Mouse (Mus musculus) kidney, embryonic 14.5 days (tissue): ENCODE measurements around the gene Sh3pxd2b. TPM values are rescaled to one million over a fixed set of nuclear protein-coding genes. Genes with fewer than 3 reads are reported as not detected.
A peak's percentile ranks its signal among the peaks of the same experiment; 100 is the strongest.

ENCODE experiments used
- ATAC-seq: fragments of 200-750 bp; cut with Nextera tagmentation; 2 replicates; pipeline ENCODE4 v1.8.0; 2017; ENCODE audit warnings: moderate number of reproducible peaks, mild to moderate bottlenecking, moderate TSS enrichment, moderate library complexity; ENCODE audit not compliant: low FRiP score, low TSS enrichment
- H3K27ac ChIP-seq: fragments of 300-500 bp; sonication (generic); 2 replicates; pipeline ENCODE4 v1.5.1; 2014; ENCODE audit warnings: low read depth, mild to moderate bottlenecking, low read length, moderate library complexity, mixed read lengths
- H3K27me3 ChIP-seq: fragments of 300-500 bp; sonication (generic); 2 replicates; pipeline ENCODE4 v1.6.1; 2014; ENCODE audit warnings: mild to moderate bottlenecking, low read length; ENCODE audit not compliant: control insufficient read depth, insufficient read depth
- H3K36me3 ChIP-seq: fragments of 300-500 bp; sonication (generic); 2 replicates; pipeline ENCODE4 v1.6.1; 2014; ENCODE audit warnings: low read length, mixed read lengths; ENCODE audit not compliant: control insufficient read depth, insufficient read depth
- H3K4me1 ChIP-seq: fragments of 300-500 bp; sonication (generic); 2 replicates; pipeline ENCODE4 v1.6.1; 2014; ENCODE audit warnings: low read length, mixed read lengths; ENCODE audit not compliant: control insufficient read depth, insufficient read depth
- H3K4me2 ChIP-seq: fragments of 300-500 bp; sonication (generic); replicated peaks from 2 replicates; pipeline ENCODE4 v1.6.1; 2014; ENCODE audit warnings: low read depth, mild to moderate bottlenecking, low read length
- H3K4me3 ChIP-seq: fragments of 300-500 bp; sonication (generic); 2 replicates; pipeline ENCODE4 v1.5.1; 2014; ENCODE audit warnings: mild to moderate bottlenecking, low read length
- H3K9ac ChIP-seq: fragments of 300-500 bp; sonication (generic); 2 replicates; pipeline ENCODE4 v1.6.1; 2014; ENCODE audit warnings: low read depth, mild to moderate bottlenecking, low read length, moderate library complexity
- H3K9me3 ChIP-seq: fragments of 300-500 bp; sonication (generic); 2 replicates; pipeline ENCODE4 v1.6.1; 2016; ENCODE audit warnings: low read length; ENCODE audit not compliant: control insufficient read depth
- WGBS: fragments of 180-500 bp; shearing (Covaris S2); extraction: QIAGEN DNeasy Blood & Tissue Kit; methylation state at CpG from one replicate; pipeline ENCODE4 v1.1.7; 2014; 5-methylcytosine and 5-hydroxymethylcytosine counted together
- polyA plus RNA-seq: library from polyadenylated mRNA; unstranded; fragments of >200 nt; fragmentation: Nextera tagmentation; extraction: Ambion mirVana; gene quantifications from 2 replicates; pipeline ENCODE4 v1.2.1, GENCODE M21; 2014

The Sh3pxd2b gene
- polyA plus RNA-seq, 1 experiment from 2014 or later = 25.2 TPM

DNA sequence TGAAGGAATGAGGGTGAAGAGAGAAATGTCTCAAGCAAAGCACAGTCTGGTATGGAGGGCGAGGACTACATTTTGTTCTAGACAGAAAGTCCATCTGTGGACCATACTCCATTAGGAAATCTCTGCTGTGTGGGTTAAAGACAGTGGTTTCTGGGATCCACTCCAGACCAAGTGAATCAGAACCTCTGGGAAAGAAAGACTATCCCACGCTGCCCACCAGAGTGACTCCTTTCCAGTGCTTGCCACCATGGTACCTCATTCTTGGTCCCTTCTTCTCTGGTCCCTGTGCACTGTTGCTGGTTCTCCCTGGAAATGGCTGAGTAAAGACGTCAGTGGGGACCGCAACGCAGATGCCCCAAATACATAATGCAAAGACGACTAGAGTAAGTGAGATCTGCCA is 103.7 kb downstream of the Sh3pxd2b start:
- H3K9me3 ChIP-seq = no peaks in the 10 kb centered on the region
- no peaks in the 10 kb centered on the region for H3K36me3 ChIP-seq
- H3K4me2 ChIP-seq = no peak overlapping the region
- no peaks in the 10 kb centered on the region for H3K27me3 ChIP-seq
- 87% methylated on average over 6 of the region's 6 CpGs for WGBS
- peaks cover under 1% of the 10 kb centered on the region for H3K4me1 ChIP-seq
- no peak overlapping the region for H3K4me3 ChIP-seq
- ATAC-seq = no peak
- H3K27ac ChIP-seq = no peak overlapping the region
- H3K9ac ChIP-seq = no peak overlapping the region

DNA sequence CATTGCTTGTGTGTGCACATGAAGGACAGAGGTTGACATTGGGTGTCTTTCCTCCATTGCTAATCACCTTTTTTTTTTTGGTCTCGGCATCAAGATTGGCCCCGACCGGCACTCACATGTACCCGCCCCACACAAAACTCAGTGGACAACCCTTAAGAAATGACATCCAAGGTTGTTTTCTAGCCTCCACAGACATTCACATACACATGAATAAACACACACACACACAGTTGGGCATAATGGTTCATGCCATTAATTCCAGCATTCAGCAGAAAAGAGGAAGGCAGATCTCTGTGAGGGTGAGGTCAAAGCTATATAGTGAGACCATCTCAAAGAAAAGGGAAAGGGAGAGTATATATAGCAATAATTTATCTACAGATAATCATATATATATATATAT is 105.1 kb downstream of the Sh3pxd2b start:
- no peak for ATAC-seq
- Histone ChIP-seq H3K4me2 (no peak overlapping the region), H3K27ac (no peak overlapping the region), H3K9ac (no peak overlapping the region), H3K4me3 (no peak overlapping the region), H3K9me3 (no peaks in the 10 kb centered on the region), H3K4me1 (peaks cover 4% of the 10 kb centered on the region), H3K27me3 (no peaks in the 10 kb centered on the region), H3K36me3 (no peaks in the 10 kb centered on the region)
- 91% methylated on average over 4 of the region's 4 CpGs for WGBS

DNA sequence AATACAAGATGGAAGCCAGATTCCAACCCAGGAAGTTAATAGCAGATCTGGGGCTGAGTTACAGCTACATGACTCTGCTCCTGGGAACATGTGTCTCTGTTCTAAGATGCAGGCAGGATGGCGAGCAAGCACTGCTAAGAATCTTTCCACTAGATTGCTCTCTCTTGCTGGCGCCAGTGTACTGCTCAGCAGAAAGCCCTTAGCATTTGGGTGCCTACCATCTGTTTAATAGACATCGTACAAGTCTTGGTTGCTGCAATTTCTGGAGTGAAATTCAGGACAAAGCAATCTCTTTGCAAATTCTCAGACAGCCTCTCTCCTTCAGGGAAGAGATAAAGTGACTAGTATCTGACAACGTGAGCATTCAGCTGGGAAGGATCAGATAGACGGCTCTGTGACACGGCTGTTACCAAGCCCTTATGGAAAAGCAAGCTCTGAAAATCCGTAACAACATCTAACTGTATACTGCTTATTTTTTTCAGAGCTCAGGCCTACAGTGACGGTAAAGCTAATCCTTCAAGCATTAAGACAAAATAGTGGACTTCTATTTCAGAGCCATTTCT is 105.8 kb downstream of the Sh3pxd2b start:
- Histone ChIP-seq H3K4me3 (no peak overlapping the region), H3K4me1 (peaks cover 4% of the 10 kb centered on the region), H3K27ac (no peak overlapping the region), H3K9ac (no peak overlapping the region), H3K36me3 (no peaks in the 10 kb centered on the region), H3K4me2 (no peak overlapping the region; the same call in 1 of the 2 replicates), H3K27me3 (no peaks in the 10 kb centered on the region), H3K9me3 (no peaks in the 10 kb centered on the region)
- no peak for ATAC-seq
- WGBS = 49% methylated on average over 8 of the region's 8 CpGs

DNA sequence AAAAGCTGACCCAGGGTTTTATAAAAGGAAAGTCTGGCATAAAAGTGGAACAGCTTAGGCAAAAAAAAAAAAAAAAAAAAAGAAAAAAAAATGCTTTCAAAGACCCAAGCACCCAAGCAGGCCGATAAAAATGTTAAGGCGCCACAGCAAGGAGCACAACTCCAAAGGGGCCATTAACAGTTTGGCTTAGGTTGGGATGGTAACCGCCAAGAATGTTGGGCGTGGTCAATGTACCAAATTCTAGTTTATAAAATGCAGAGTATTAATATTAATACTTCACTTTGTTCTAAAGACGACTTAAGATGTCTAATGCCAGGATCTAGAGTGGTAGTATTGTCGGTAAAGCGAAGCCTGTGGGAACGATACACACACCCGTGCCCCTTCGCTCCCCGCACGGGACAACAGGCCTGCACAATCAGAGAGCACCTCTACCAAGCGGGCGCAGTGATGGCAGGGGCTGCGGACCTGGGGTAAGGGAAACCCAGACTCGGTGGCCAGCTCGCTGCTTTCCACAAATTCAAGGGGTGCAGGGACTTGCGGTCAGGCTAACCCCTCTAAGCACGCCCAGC is 106.7 kb downstream of the Sh3pxd2b start:
- Histone ChIP-seq H3K27ac (peak overlapping the region; percentile 93), H3K9me3 (no peaks in the 10 kb centered on the region), H3K27me3 (no peaks in the 10 kb centered on the region), H3K4me3 (peak overlapping the region; percentile 71), H3K4me2 (peak overlapping the region; percentile 90), H3K4me1 (peaks cover 4% of the 10 kb centered on the region), H3K9ac (peak overlapping the region; percentile 93), H3K36me3 (no peaks in the 10 kb centered on the region)
- WGBS = 3% methylated on average over 19 of the region's 19 CpGs
- ATAC-seq = no peak

DNA sequence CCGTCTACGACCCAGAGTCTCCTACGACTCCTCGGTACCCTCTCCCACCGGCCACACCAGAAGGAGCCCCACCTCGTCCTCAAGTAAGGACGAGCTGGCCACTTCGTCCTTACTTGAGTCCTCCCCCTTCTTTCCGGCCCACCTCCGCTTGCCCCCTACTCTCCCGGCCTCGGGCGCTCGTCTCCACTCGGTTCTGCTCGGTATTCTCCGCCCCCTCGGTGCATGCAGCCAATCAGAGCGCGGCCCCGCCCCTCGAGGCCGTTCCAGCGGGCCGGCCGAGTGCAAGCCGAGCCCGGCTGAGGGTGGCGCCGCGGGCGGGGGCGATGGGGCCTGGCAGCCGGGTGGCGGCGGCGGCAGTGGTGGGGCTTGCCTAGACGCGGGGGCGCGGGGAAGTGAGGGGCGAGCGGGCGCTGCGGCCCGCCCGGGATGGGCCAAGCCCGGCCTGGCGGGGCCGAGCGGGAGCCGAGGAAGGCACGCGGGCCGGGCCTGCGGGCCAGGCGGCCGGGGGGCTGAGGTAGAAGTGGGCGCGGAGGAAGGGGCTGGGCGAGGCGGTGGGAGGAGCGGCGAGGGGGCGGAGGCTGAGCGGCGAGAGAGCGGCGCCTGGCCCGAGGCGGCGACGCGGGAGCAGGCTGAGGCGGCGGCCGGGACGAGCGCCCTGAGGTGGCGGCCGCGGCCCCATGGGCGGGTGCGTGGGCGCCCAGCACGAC is 107.3 kb downstream of the Sh3pxd2b start, which contains the start of gene Ubtd2:
TSS of gene Ubtd2 (plus strand) at position 571 of the 707 bp plus-strand sequence.
- Histone ChIP-seq H3K4me1 (peaks cover 4% of the 10 kb centered on the region), H3K4me3 (peak within 1 kb of the TSS; percentile 71), H3K27ac (peak within 1 kb of the TSS; percentile 93), H3K4me2 (peak within 1 kb of the TSS; percentile 90), H3K9me3 (no peaks in the 10 kb centered on the region), H3K9ac (peak within 1 kb of the TSS; percentile 93), H3K36me3 (no peaks in the 10 kb centered on the region), H3K27me3 (no peaks in the 10 kb centered on the region)
- peak; percentile 98 for ATAC-seq
- WGBS = under 1% methylated on average over 59 of the region's 86 CpGs

DNA sequence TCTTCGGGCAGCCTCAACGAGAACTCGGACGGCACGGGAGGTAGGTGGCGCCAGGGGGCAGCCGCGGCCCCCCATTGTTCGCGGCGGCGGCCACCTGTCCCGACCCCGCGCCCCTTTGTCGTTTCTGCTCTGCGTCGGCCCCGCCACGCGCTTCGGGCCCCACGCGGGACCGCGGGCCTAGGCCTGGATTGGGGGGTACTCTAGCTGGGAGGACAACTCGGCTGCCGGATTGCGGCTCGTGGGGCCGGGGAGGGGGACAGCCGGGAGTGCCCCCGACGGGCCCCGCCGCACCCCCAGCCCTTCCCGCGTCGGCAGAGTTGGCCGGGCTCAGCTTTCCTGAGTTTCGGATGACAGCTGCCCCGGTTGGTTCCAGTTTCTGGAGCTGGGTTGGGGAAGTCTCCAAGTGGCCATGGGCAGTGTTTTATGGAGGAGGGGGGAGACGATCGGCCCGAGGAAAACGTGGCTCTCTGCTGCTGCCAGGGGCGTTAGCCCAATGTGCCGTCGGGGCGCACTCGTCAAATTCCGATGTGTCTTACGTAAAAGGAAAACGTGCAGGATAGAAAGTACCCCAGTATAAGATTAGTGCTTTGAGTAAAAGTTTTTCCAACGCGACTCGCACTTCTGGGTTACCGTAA is 108.0 kb downstream of the Sh3pxd2b start:
- Histone ChIP-seq H3K27ac (peak overlapping the region; percentile 93), H3K9ac (peak overlapping the region; percentile 93), H3K4me1 (peaks cover 4% of the 10 kb centered on the region), H3K27me3 (no peaks in the 10 kb centered on the region), H3K36me3 (no peaks in the 10 kb centered on the region), H3K4me2 (peak overlapping the region; percentile 90), H3K9me3 (no peaks in the 10 kb centered on the region), H3K4me3 (peak overlapping the region; percentile 71)
- peak; percentile 59 for ATAC-seq
- WGBS = under 1% methylated on average over 51 of the region's 58 CpGs

DNA sequence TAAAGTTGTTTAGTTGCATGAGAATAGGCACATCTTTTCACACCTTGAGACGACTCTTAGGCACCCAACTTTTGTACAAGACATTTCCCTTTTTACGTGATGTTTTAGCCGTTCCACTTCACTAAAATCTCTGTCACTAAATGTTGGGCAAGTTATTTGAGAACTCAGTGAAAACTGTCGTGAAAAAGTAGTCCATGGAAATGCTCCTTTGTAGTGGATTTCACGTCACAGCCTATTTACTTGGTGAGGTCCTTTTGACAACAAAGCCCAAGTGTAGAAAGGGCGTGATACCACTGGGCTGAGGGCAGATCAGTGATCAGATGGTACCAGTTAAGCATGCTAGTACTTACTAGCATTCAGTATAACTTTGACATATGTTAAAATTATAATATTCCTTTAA is 108.7 kb downstream of the Sh3pxd2b start:
- 4% methylated on average over 6 of the region's 6 CpGs for WGBS
- no peaks in the 10 kb centered on the region for H3K36me3 ChIP-seq
- peaks cover 4% of the 10 kb centered on the region for H3K4me1 ChIP-seq
- peak overlapping the region; percentile 71 for H3K4me3 ChIP-seq
- H3K4me2 ChIP-seq = peak overlapping the region; percentile 90
- H3K27me3 ChIP-seq = no peaks in the 10 kb centered on the region
- H3K9ac ChIP-seq = peak overlapping the region; percentile 93
- no peaks in the 10 kb centered on the region for H3K9me3 ChIP-seq
- H3K27ac ChIP-seq = no peak overlapping the region
- no peak for ATAC-seq

DNA sequence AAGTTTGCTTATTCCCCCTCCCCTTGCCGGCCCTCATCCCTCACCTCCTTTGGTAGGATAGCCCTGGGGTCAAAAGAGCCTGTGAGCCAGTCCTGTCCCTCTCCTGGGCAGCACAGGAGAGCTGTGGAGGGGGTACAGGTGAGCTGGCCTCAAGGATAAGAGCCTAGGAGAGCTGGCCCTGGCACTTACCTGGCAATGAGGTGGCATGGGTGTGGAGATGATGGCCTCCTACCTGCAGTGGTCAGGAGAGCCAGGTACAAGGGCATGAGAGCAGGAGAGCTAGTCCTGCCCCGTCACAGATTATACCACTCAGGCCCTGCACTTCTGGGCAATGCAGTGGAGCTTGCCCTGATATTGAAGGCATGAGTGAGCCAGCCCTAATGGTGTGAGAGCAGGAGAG is 116.7 kb downstream of the Sh3pxd2b start:
- no peaks in the 10 kb centered on the region for H3K36me3 ChIP-seq
- H3K4me2 ChIP-seq = no peak overlapping the region
- ATAC-seq = no peak
- no peak overlapping the region for H3K27ac ChIP-seq
- H3K27me3 ChIP-seq = no peaks in the 10 kb centered on the region
- no peak overlapping the region for H3K9ac ChIP-seq
- no peak overlapping the region for H3K4me3 ChIP-seq
- WGBS = 54% methylated on average over 2 of the region's 2 CpGs
- H3K4me1 ChIP-seq = 0 out of 2 replicates have a peak, but pooled peaks cover 3% of the 10 kb centered on the region
- no peaks in the 10 kb centered on the region for H3K9me3 ChIP-seq

DNA sequence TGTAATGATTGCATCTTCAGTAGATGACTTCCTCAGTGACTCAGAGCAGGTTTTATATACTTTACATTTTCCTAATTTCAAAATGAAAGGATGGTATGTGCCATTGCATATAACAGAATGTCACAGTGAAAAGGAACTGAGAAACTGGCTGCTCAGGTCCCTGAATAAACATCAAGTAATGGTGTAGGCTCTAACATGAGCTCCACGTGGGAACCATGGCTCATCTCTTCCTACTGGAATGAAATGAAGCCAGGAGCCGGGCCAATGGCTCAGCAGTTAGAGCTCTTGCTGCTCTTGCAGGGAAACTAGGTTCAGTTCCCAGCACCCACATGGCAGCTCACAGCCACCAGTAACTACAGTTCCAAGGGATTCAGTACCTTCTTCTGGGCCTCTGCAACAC is 124.3 kb downstream of the Sh3pxd2b start:
- H3K9ac ChIP-seq = no peak overlapping the region
- no peak overlapping the region for H3K4me3 ChIP-seq
- H3K27ac ChIP-seq = no peak overlapping the region
- no peaks in the 10 kb centered on the region for H3K4me1 ChIP-seq
- H3K36me3 ChIP-seq = no peaks in the 10 kb centered on the region
- H3K9me3 ChIP-seq = no peaks in the 10 kb centered on the region
- no peaks in the 10 kb centered on the region for H3K27me3 ChIP-seq
- H3K4me2 ChIP-seq = no peak overlapping the region
- WGBS = 74% methylated on average over 2 of the region's 2 CpGs
- ATAC-seq = no peak
